ENCODE assay signal across 25 mouse cellular contexts in the genomic region with DNA sequence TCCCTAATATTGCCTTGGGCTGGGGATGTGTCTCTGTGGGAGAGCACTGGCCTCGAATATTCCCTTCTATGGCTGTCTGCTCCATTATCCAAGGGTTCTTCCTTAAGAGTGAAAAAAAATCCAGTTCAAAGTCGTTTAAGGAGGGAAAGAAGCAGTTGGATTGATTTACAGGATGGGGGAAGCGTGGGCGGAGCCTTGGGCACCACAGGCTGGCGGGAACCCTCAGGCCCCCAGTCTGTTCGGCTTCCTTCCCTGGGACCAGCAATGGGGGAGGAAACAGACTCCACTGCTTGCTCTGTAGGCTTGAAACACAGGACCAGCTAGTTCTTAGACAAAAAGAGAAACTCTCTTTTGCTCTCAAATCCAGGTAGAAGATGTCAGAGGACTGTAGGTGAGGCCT. TPM values are rescaled to one million over a fixed set of nuclear protein-coding genes. Genes with fewer than 3 reads are reported as not detected.
DNase-seq lines count a peak whose midpoint lies in the region; ATAC-seq and TF ChIP-seq lines count a peak whose summit lies in the region.
"Had no signal": no experiment of that assay in that cellular context is flagged by ENCODE, and none has a peak within 500 bp of the region (broad histone marks: within the 10 kb centered on the region; RNA-seq: fewer than 3 reads in every experiment).

No protein-coding gene starts in this region.

- H3K27me3 ChIP-seq in kidney, postnatal 0 days (ENCODE audit: insufficient read depth, low read length) = no peaks in the 10 kb centered on the region
- peaks cover 40% of the 10 kb centered on the region for H3K27me3 ChIP-seq in embryonic facial prominence, embryonic 10.5 days (replicated peaks; ENCODE audit: low read depth, poor library complexity, severe bottlenecking)
- no peaks in the 10 kb centered on the region for H3K27me3 ChIP-seq in limb, embryonic 11.5 days (ENCODE audit: control insufficient read depth, insufficient read depth, low read length)
- no peaks in the 10 kb centered on the region for H3K27me3 ChIP-seq in intestine, postnatal 0 days (replicated peaks; ENCODE audit: control insufficient read depth, insufficient read depth, low read length)
- H3K27me3 ChIP-seq: limb, embryonic 13.5 days; neural tube, embryonic 13.5 days had no signal

- H3K4me1 ChIP-seq in kidney, postnatal 0 days (replicated peaks; ENCODE audit: insufficient read depth, low read length) = peaks cover 16% of the 10 kb centered on the region; the same call in 1 of the 2 replicates
- peaks cover 63% of the 10 kb centered on the region for H3K4me1 ChIP-seq in embryonic facial prominence, embryonic 10.5 days
- H3K4me1 ChIP-seq in limb, embryonic 11.5 days (ENCODE audit: control insufficient read depth, insufficient read depth, low read length) = peaks cover 23% of the 10 kb centered on the region
- peaks cover 9% of the 10 kb centered on the region for H3K4me1 ChIP-seq in intestine, postnatal 0 days (replicated peaks; ENCODE audit: control insufficient read depth, insufficient read depth, low read length)
- H3K4me1 ChIP-seq: hindbrain, embryonic 13.5 days had no signal

- no peak overlapping the region for H3K4me3 ChIP-seq in kidney, postnatal 0 days (replicated peaks; ENCODE audit: low read depth, low read length)
- no peak overlapping the region for H3K4me3 ChIP-seq in embryonic facial prominence, embryonic 10.5 days
- H3K4me3 ChIP-seq in limb, embryonic 11.5 days (ENCODE audit: low read depth, low read length) = no peak overlapping the region
- H3K4me3 ChIP-seq in intestine, postnatal 0 days (ENCODE audit: low read depth, low read length) = no peak overlapping the region
- H3K4me3 ChIP-seq: forebrain, embryonic 10.5 days; heart, adult 2 months; heart, embryonic 13.5 days; hindbrain, embryonic 13.5 days; limb, embryonic 13.5 days; liver, embryonic 15.5 days; myocyte; neural tube, embryonic 13.5 days had no signal

- H3K36me3 ChIP-seq in kidney, postnatal 0 days (ENCODE audit: insufficient read depth, low read length) = no peaks in the 10 kb centered on the region
- no peaks in the 10 kb centered on the region for H3K36me3 ChIP-seq in embryonic facial prominence, embryonic 10.5 days (replicated peaks)
- H3K36me3 ChIP-seq in limb, embryonic 11.5 days (ENCODE audit: control insufficient read depth, insufficient read depth, low read length) = no peaks in the 10 kb centered on the region
- no peaks in the 10 kb centered on the region for H3K36me3 ChIP-seq in intestine, postnatal 0 days (ENCODE audit: control insufficient read depth, insufficient read depth)
- H3K36me3 ChIP-seq: forebrain, embryonic 10.5 days; heart, embryonic 13.5 days; hindbrain, embryonic 13.5 days; limb, embryonic 13.5 days; liver, embryonic 15.5 days; neural tube, embryonic 13.5 days had no signal

- H3K9ac ChIP-seq in kidney, postnatal 0 days (ENCODE audit: low read depth, low read length) = 0 out of 2 replicates have a peak overlapping the region, but pooled peaks have one; percentile 35
- no peak overlapping the region for H3K9ac ChIP-seq in limb, embryonic 11.5 days (ENCODE audit: low read length)
- no peak overlapping the region for H3K9ac ChIP-seq in intestine, postnatal 0 days (ENCODE audit: low read depth, low read length)
- H3K9ac ChIP-seq: forebrain, postnatal 0 days; heart, embryonic 13.5 days; hindbrain, embryonic 13.5 days; limb, embryonic 13.5 days; liver, embryonic 15.5 days; neural tube, embryonic 13.5 days had no signal

- no peak overlapping the region; the same call in 1 of the 2 replicates for H3K27ac ChIP-seq in kidney, postnatal 0 days
- peak overlapping the region; percentile 65 for H3K27ac ChIP-seq in embryonic facial prominence, embryonic 10.5 days (replicated peaks)
- H3K27ac ChIP-seq in limb, embryonic 11.5 days (replicated peaks; ENCODE audit: low read depth, low read length) = no peak overlapping the region
- no peak overlapping the region for H3K27ac ChIP-seq in intestine, postnatal 0 days (ENCODE audit: low read depth, low read length)
- H3K27ac ChIP-seq: forebrain, embryonic 10.5 days; heart, adult 2 months; heart, embryonic 13.5 days; hindbrain, embryonic 13.5 days; limb, embryonic 13.5 days; liver, embryonic 15.5 days; macrophage; neural tube, embryonic 13.5 days had no signal

- 10% methylated on average over 6 of the region's 6 CpGs for WGBS in kidney, postnatal 0 days
- 45% methylated on average over 6 of the region's 6 CpGs for WGBS in embryonic facial prominence, embryonic 10.5 days
- WGBS in limb, embryonic 11.5 days = 15% methylated on average over 6 of the region's 6 CpGs
- 53% methylated on average over 6 of the region's 6 CpGs for WGBS in intestine, postnatal 0 days

- H3K4me2 ChIP-seq in kidney, postnatal 0 days (ENCODE audit: low read length) = no peak overlapping the region
- H3K4me2 ChIP-seq in limb, embryonic 11.5 days (ENCODE audit: low read depth, severe bottlenecking) = no peak overlapping the region
- no peak overlapping the region for H3K4me2 ChIP-seq in intestine, postnatal 0 days (replicated peaks; ENCODE audit: low read depth)
- H3K4me2 ChIP-seq: heart, embryonic 13.5 days; hindbrain, embryonic 13.5 days; limb, embryonic 13.5 days; liver, embryonic 15.5 days; neural tube, embryonic 13.5 days had no signal

- no peak for ATAC-seq in kidney, postnatal 0 days (replicated peaks; ENCODE audit: low FRiP score, low read depth)
- ATAC-seq in limb, embryonic 11.5 days (ENCODE audit: insufficient number of reproducible peaks, low FRiP score, low TSS enrichment, low read depth) = no peak
- ATAC-seq in intestine, postnatal 0 days = no peak
- ATAC-seq: forebrain, postnatal 0 days; midbrain, embryonic 16.5 days had no signal

- no peaks in the 10 kb centered on the region for H3K9me3 ChIP-seq in kidney, postnatal 0 days (replicated peaks; ENCODE audit: low read length)
- H3K9me3 ChIP-seq in embryonic facial prominence, embryonic 10.5 days = no peaks in the 10 kb centered on the region
- no peaks in the 10 kb centered on the region for H3K9me3 ChIP-seq in limb, embryonic 11.5 days (ENCODE audit: control insufficient read depth, low read length)
- no peaks in the 10 kb centered on the region for H3K9me3 ChIP-seq in intestine, postnatal 0 days (ENCODE audit: control insufficient read depth)
- H3K9me3 ChIP-seq: forebrain, embryonic 10.5 days; heart, embryonic 13.5 days; hindbrain, embryonic 13.5 days; limb, embryonic 13.5 days; liver, embryonic 15.5 days; neural tube, embryonic 13.5 days had no signal

- peak; percentile 52 for DNase-seq in embryo, embryonic 10.5 days (ENCODE audit: low spot score)
- DNase-seq in embryo, embryonic 10 days (ENCODE audit: low spot score) = no peak
- DNase-seq in kidney, postnatal 0 days (ENCODE audit: low spot score) = peak; percentile 89
- DNase-seq in kidney, adult 8-10 months = no peak
- DNase-seq in embryonic facial prominence, embryonic 10.5 days (ENCODE audit: low spot score) = peak; percentile 50
- peak; percentile 68 for DNase-seq in limb, embryonic 11.5 days (ENCODE audit: low spot score)
- DNase-seq in left cerebral cortex, adult 9 months (ENCODE audit: low spot score in 2 of 2) = no peak
- DNase-seq: adrenal gland, postnatal 10 days; cerebellum, adult 2 months; forebrain, postnatal 0 days; gastrocnemius, postnatal 25 days; heart, adult 2 months; heart, postnatal 14 days; retina, postnatal 1 day; right cerebral cortex, postnatal 25 days had no signal

- no peak for TF ChIP-seq CTCF in kidney, postnatal 0 days (IDR thresholded peaks at IDR 0.05; ENCODE audit: low read depth)
- no peak for TF ChIP-seq CTCF in intestine, postnatal 0 days (IDR thresholded peaks at IDR 0.05; ENCODE audit: low read depth)

RNA-seq across cellular contexts. Expression of gene Spsb1, which starts 13.7 kb away (rescaled TPM):
- polyA plus RNA-seq in kidney, postnatal 0 days (2015; fragmentation: Nextera tagmentation; extraction: Ambion mirVana) = 10.7 and 11.6 TPM in 2 replicates
- polyA plus RNA-seq in embryonic facial prominence, embryonic 10.5 days (2016; fragmentation: Nextera tagmentation; extraction: Ambion mirVana) = 16.7 and 21.4 TPM in 2 replicates
- polyA plus RNA-seq in limb, embryonic 11.5 days (2014; fragmentation: Nextera tagmentation; extraction: Ambion mirVana) = 12.8 and 16.4 TPM in 2 replicates
- polyA plus RNA-seq in intestine, postnatal 0 days (2015; fragmentation: Nextera tagmentation; extraction: Ambion mirVana) = 26.4 and 26.5 TPM in 2 replicates

RNA-seq across cellular contexts. Expression of gene H6pd, which starts 40.3 kb away (rescaled TPM):
- polyA plus RNA-seq in kidney, postnatal 0 days (2015; fragmentation: Nextera tagmentation; extraction: Ambion mirVana) = 27.2 and 27.8 TPM in 2 replicates
- 4.9 and 5.3 TPM in 2 replicates for polyA plus RNA-seq in embryonic facial prominence, embryonic 10.5 days (2016; fragmentation: Nextera tagmentation; extraction: Ambion mirVana)
- 3.5 and 3.9 TPM in 2 replicates for polyA plus RNA-seq in limb, embryonic 11.5 days (2014; fragmentation: Nextera tagmentation; extraction: Ambion mirVana)
- 33.1 and 37.5 TPM in 2 replicates for polyA plus RNA-seq in intestine, postnatal 0 days (2015; fragmentation: Nextera tagmentation; extraction: Ambion mirVana)

Comparison
In these comparisons a context has a peak if more than half of its experiments do, and no peak if none do; other contexts are left out.
1. DNase-seq: peak in embryo, embryonic 10.5 days (single experiment), kidney, postnatal 0 days (single experiment), embryonic facial prominence, embryonic 10.5 days (single experiment) and limb, embryonic 11.5 days (single experiment); none in embryo, embryonic 10 days (single experiment), kidney, adult 8-10 months (0 of 2) and left cerebral cortex, adult 9 months (0 of 2).